Mouse (Mus musculus) natural killer cell, adult 2 months (primary cell): ENCODE data around the gene Rps2.
"Not testable (repeated sequence)": the region's sequence is repeated elsewhere in the genome, so short reads cannot be mapped to it uniquely, and the experiment has no call there.

Experiments
- DNase-seq, 2 experiments: peaks; one replicate each; pipeline ENCODE4 v3.0.0; 2022; ENCODE audit warnings: low spot score in 2 of 2

The Rps2 gene

DNA sequence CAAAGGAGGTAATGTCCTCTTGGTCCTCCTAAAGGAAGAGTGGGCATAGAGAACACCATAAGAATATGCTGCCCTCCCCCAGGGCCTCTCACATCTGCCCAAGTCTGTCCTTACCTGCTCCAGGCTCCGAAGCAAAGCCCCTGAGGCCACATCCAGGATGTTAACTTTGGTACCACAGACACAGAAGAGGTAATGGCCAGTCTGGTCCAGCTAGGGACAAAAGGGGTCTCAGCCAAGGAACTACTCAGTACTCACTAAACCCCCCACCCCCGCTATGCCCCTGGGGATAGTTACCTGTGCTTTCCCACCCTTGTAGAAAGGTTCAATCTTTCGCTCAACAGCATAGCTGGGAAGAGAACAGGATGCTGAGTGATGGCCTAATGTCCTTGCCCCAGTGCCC, 12.1 kb upstream of the Rps2 start:
- no peak for DNase-seq

DNA sequence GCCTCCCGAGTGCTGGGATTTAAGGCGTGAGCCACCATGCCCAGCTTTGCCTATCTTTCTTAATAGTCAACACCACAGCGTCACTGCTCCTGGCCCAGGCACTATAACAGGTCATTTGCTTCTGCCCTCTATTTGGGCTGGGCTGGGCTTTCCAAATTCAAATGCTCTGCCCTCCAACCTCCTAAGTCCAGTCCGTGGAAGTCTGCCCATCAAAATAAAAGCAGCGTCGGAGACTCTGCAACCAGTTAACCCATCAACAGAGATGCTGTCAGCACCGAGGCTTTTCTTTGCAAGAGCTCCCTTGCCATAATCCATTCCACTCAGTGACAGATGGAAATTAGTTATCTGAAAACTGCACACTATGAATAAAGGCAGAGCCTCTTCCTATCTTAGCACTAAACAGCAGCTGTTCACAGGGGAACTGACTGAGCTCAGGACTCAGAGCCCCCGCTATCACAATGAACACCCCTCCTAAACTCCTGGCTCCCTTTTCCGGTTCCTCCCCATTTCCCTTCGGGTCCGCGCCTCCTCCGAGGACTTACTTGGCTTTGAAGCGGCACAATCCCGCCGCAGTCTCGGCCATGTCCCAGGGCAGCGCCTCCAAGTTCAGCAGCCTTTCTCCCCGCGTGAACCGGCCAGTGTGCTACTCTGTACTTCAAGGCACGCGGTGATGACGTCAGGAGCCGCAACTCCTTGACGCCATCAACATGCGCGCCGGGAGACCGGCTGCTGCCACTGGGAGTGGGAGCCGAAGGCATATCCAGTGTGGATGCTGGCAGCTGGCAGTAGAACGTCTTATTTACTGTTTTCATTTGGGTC, 10.7 kb upstream of the Rps2 start, which contains the start of gene Tbl3:
Tbl3 (minus strand) TSS at position 679 of the 819 bp plus-strand sequence.
- peak; percentile 85 to 89 for DNase-seq

- DNase-seq: no peak
These were observed 10.0 kb upstream of the Rps2 start for GRCm38 (mm10) chr17:24707801-24708425.

DNA sequence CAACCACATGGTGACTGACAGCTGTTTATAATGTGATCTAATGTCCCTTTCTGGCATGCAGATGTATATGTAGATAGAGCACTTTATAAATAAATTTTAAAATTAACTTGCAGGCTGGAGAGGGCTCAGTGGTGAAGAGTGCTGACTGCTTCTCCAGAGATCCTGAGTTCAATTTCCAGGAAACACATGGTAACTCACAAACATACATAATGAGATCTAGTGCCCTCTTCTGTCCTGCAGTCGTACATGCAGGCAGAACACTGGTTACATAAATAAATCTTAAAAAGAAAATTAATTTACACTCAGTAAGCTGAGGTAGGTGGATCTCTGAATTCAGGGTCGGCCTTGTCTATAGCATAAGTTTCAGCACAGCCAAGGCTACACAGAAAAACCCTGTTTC, 9.3 kb upstream of the Rps2 start:
- DNase-seq: no peak

DNA sequence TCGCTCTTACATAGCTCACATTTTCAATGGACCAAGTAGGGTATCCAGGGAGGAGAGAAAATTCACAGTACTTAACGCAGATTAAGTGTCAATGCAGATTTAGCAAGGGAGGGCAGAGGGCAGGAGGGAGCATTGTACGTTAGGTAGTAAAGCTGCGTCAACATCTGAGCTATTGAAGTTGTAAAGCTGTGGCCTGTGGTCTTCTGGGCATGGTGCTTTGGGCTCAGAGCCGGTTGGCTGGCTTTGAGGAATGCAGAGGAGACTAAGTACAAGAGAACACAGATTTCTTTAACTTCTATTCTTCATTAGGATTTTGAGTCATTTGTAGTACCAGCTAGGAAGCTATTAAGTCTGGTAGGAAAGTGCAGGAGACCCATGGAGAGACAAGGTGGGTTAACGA, 2.4 kb upstream of the Rps2 start:
- DNase-seq: no peak

GRCm38 (mm10) chr17:24716166-24716682, 1.7 kb upstream of the Rps2 start:
- no peak for DNase-seq

GRCm38 (mm10) chr17:24718938-24719337, 1.0 kb downstream of the Rps2 start:
- not testable (repeated sequence) for DNase-seq

- peak; percentile 96 to 98 for DNase-seq
These were observed 1.7 kb downstream of the Rps2 start for GRCm38 (mm10) chr17:24719494-24720222.

DNA sequence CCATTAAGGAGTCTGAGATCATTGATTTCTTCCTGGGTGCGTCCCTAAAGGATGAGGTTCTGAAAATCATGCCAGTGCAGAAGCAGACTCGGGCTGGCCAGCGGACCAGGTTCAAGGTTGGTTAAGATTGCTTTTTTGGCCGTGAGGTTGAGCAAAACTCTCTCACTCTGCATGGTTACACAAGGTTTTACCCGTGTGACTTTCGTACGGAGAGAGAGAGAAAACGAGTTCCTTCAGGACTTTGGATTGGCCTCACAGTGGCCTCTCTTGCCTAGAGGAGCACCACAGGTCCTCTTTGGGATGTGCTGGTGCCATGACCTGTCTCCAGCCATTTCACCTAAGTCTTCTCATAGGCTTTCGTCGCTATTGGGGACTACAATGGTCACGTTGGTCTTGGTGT, 2.7 kb downstream of the Rps2 start:
- not testable (repeated sequence) for DNase-seq

GRCm38 (mm10) chr17:24721383-24721955, 3.6 kb downstream of the Rps2 start:
- DNase-seq: not testable (repeated sequence)

- DNase-seq: no peak
These were observed 4.5 kb downstream of the Rps2 start for GRCm38 (mm10) chr17:24722220-24722924.

- no peak for DNase-seq
These were observed 5.4 kb downstream of the Rps2 start for GRCm38 (mm10) chr17:24723122-24723880.

DNA sequence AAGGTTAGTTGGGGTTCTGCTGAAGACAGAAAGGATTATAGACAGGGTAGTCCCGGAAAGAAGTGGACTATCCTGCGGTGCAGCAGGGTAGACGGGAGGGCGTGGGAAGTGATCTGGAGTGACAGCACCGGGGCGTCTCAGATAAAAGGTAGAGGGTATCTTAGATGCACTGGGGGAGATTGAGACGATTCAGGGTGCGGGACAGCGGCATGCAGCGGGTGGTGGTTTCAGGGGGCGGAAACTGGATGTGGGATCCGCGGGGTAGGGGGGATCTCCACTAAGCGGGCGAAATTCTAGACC, 5.9 kb downstream of the Rps2 start:
- DNase-seq: no peak

DNA sequence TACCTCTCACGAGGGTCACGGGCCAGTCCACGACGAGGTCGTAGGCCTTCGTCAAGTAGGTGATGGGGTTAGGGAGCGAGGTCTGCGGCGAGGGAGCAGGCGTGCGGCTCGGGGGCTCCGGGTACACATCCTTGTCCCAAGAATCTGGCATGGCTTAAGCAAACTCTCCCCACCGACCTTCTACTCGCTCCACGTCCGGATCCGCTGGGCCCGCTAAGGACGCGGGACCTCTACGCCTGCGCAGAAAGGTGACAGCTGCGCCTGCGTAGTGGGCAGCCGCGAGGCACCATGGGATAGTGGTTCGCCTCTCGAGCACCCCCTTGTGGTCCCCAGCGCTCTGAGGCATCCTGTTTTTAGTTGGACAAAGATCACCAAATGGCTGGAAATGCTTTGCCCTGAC, 6.3 kb downstream of the Rps2 start, which contains the start of gene Ndufb10:
Ndufb10 (minus strand) TSS at position 295 of the 400 bp plus-strand sequence.
- DNase-seq: peak; percentile 94 to 96

GRCm38 (mm10) chr17:24725637-24726390, 7.9 kb downstream of the Rps2 start:
- DNase-seq: no peak

DNA sequence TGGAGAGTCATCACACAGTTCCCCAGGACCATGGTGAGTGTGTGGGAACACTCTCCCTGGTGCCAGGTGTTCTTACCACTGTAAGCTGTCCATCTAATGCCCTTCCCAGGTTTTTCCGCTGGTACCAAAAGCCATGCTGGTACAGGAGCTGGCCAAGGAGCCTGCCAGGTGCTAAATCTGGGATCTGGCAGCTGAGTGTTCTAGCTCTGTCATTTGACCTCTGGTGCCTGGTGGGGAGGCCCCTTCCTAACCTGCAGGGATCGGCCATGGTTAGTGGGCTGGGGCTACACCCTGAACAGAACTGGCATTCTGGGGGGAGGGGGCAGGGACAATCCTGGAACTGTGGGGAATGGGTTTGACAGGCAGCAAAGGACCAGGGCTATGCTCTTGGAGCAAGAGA, 9.7 kb downstream of the Rps2 start, which contains the start of gene Rpl3l:
Rpl3l (plus strand) TSS at position 203 of the 400 bp plus-strand sequence.
- DNase-seq: no peak

- DNase-seq: no peak
These were observed 10.3 kb downstream of the Rps2 start for GRCm38 (mm10) chr17:24728184-24728583.

- DNase-seq: no peak
These were observed 11.2 kb downstream of the Rps2 start for GRCm38 (mm10) chr17:24729067-24729466.

DNA sequence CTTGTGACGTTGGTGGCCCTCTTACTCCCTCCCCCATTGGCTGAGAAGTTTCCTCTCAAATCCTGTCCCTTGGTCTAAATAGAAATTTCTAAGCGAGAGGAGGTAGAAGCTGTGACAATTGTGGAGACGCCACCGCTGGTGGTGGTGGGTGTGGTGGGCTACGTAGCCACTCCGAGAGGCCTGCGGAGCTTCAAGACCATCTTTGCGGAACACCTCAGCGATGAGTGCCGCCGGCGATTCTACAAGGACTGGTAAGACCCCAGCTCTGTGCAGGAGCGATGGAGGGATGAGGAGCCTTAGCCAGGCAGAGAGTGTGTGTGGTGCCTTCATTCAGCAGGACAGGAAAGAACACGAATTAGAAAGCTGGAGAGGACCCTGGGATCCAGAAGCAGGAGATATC, 12.9 kb downstream of the Rps2 start:
- no peak for DNase-seq
